Mouse (Mus musculus) midbrain, embryonic 10.5 days (tissue): ENCODE measurements at regions not wholly inside any gene's neighbourhood (a gene's known extent, or its start where the extent isn't known, plus 50 kb on each side); places are given as distances from the start of the nearest gene placed in this dataset.

Experiments used
- DNase-seq: peaks from one replicate; pipeline ENCODE4 v3.0.0-alpha.2; 2017; ENCODE audit warnings: low spot score
- H3K27ac ChIP-seq: fragments of 300-500 bp; sonication (generic); replicated peaks from 2 replicates; pipeline ENCODE4 v1.5.1; 2016; ENCODE audit warnings: mild to moderate bottlenecking
- H3K27me3 ChIP-seq: fragments of 300-500 bp; sonication (generic); 2 replicates; pipeline ENCODE4 v1.6.1; 2016; ENCODE audit warnings: low read depth, mild to moderate bottlenecking; ENCODE audit not compliant: poor library complexity, severe bottlenecking
- H3K36me3 ChIP-seq: fragments of 300-500 bp; sonication (generic); 2 replicates; pipeline ENCODE4 v1.6.1; 2016; ENCODE audit warnings: mild to moderate bottlenecking, moderate library complexity
- H3K4me1 ChIP-seq: fragments of 300-500 bp; sonication (generic); 2 replicates; pipeline ENCODE4 v1.6.1; 2016
- H3K4me3 ChIP-seq: fragments of 300-500 bp; sonication (generic); 2 replicates; pipeline ENCODE4 v1.5.1; 2016; ENCODE audit warnings: mild to moderate bottlenecking, moderate library complexity
- H3K9me3 ChIP-seq: fragments of 300-500 bp; sonication (generic); replicated peaks from 2 replicates; pipeline ENCODE4 v1.6.1; 2016; ENCODE audit warnings: mild to moderate bottlenecking
- WGBS: fragments of 180-500 bp; shearing (Covaris S2); methylation state at CpG from one replicate; pipeline ENCODE4 v1.1.7; 2016; 5-methylcytosine and 5-hydroxymethylcytosine counted together

GRCm38 (mm10) chr17:47150636-47151035 lies 140.3 kb upstream of the Ubr2 start:
- no peak for DNase-seq
- peaks cover 53% of the 10 kb centered on the region for H3K4me1 ChIP-seq
- H3K27ac ChIP-seq, result 0 out of 2 replicates have a peak overlapping the region, but pooled peaks have one; percentile 68
- H3K27me3 ChIP-seq, result no peaks in the 10 kb centered on the region
- peaks cover 38% of the 10 kb centered on the region for H3K36me3 ChIP-seq
- H3K4me3 ChIP-seq, result no peak overlapping the region
- 91% methylated on average over 6 of the region's 6 CpGs for WGBS
- H3K9me3 ChIP-seq, result no peaks in the 10 kb centered on the region

- Histone ChIP-seq H3K4me1 (peaks cover 53% of the 10 kb centered on the region), H3K36me3 (peaks cover 38% of the 10 kb centered on the region), H3K27ac (no peak overlapping the region), H3K27me3 (no peaks in the 10 kb centered on the region), H3K4me3 (no peak overlapping the region), H3K9me3 (no peaks in the 10 kb centered on the region)
- WGBS, result 92% methylated on average over 13 of the region's 13 CpGs
- DNase-seq, result no peak
These were observed 139.3 kb upstream of the Ubr2 start for GRCm38 (mm10) chr17:47149662-47150061.

- 94% methylated on average over 9 of the region's 9 CpGs for WGBS
- Histone ChIP-seq H3K27ac (no peak overlapping the region), H3K36me3 (peaks cover 33% of the 10 kb centered on the region), H3K9me3 (no peaks in the 10 kb centered on the region), H3K4me1 (peaks cover 53% of the 10 kb centered on the region), H3K4me3 (no peak overlapping the region), H3K27me3 (no peaks in the 10 kb centered on the region)
- no peak for DNase-seq
These were observed 138.8 kb upstream of the Ubr2 start for GRCm38 (mm10) chr17:47149158-47149557.

GRCm38 (mm10) chr17:47146640-47147039 lies 136.3 kb upstream of the Ubr2 start:
- Histone ChIP-seq H3K4me1 (peaks cover 63% of the 10 kb centered on the region), H3K9me3 (no peaks in the 10 kb centered on the region), H3K27me3 (no peaks in the 10 kb centered on the region), H3K4me3 (no peak overlapping the region), H3K36me3 (peaks cover 17% of the 10 kb centered on the region; the same call in 1 of the 2 replicates), H3K27ac (no peak overlapping the region)
- no peak for DNase-seq
- 93% methylated on average over 4 of the region's 4 CpGs for WGBS

- Histone ChIP-seq H3K27me3 (no peaks in the 10 kb centered on the region), H3K27ac (no peak overlapping the region), H3K4me3 (no peak overlapping the region), H3K9me3 (no peaks in the 10 kb centered on the region), H3K4me1 (peaks cover 52% of the 10 kb centered on the region), H3K36me3 (peaks cover 17% of the 10 kb centered on the region; the same call in 1 of the 2 replicates)
- WGBS, result 94% methylated on average over 16 of the region's 16 CpGs
- no peak for DNase-seq
These were observed 135.2 kb upstream of the Ubr2 start for GRCm38 (mm10) chr17:47145590-47145989.

- 93% methylated on average over 9 of the region's 9 CpGs for WGBS
- Histone ChIP-seq H3K4me3 (no peak overlapping the region), H3K27ac (no peak overlapping the region), H3K27me3 (no peaks in the 10 kb centered on the region), H3K4me1 (peaks cover 52% of the 10 kb centered on the region), H3K36me3 (peaks cover 17% of the 10 kb centered on the region; the same call in 1 of the 2 replicates), H3K9me3 (no peaks in the 10 kb centered on the region)
- DNase-seq, result no peak
These were observed 134.6 kb upstream of the Ubr2 start for GRCm38 (mm10) chr17:47144996-47145395.

GRCm38 (mm10) chr17:47144460-47144859 lies 134.1 kb upstream of the Ubr2 start:
- Histone ChIP-seq H3K36me3 (peaks cover 17% of the 10 kb centered on the region; the same call in 1 of the 2 replicates), H3K27me3 (no peaks in the 10 kb centered on the region), H3K4me3 (no peak overlapping the region), H3K27ac (no peak overlapping the region), H3K9me3 (no peaks in the 10 kb centered on the region), H3K4me1 (peaks cover 54% of the 10 kb centered on the region)
- 92% methylated on average over 7 of the region's 7 CpGs for WGBS
- no peak for DNase-seq

GRCm38 (mm10) chr17:47143898-47144297 lies 133.5 kb upstream of the Ubr2 start:
- H3K4me3 ChIP-seq, result no peak overlapping the region
- peaks cover 15% of the 10 kb centered on the region; the same call in 1 of the 2 replicates for H3K36me3 ChIP-seq
- WGBS, result 84% methylated on average over 7 of the region's 7 CpGs
- DNase-seq, result no peak
- no peak overlapping the region for H3K27ac ChIP-seq
- peaks cover under 1% of the 10 kb centered on the region; the same call in 1 of the 2 replicates for H3K27me3 ChIP-seq
- no peaks in the 10 kb centered on the region for H3K9me3 ChIP-seq
- H3K4me1 ChIP-seq, result peaks cover 56% of the 10 kb centered on the region

- Histone ChIP-seq H3K27ac (peak overlapping the region; percentile 46; the same call in 1 of the 2 replicates), H3K4me1 (peaks cover 55% of the 10 kb centered on the region), H3K9me3 (no peaks in the 10 kb centered on the region), H3K4me3 (peak overlapping the region; percentile 83), H3K27me3 (peaks cover 10% of the 10 kb centered on the region; the same call in 1 of the 2 replicates), H3K36me3 (peaks cover 12% of the 10 kb centered on the region; the same call in 1 of the 2 replicates)
- 36% methylated on average over 7 of the region's 7 CpGs for WGBS
- no peak for DNase-seq
These were observed 132.5 kb upstream of the Ubr2 start for GRCm38 (mm10) chr17:47142885-47143284.

GRCm38 (mm10) chr17:47142276-47142675 lies 131.9 kb upstream of the Ubr2 start:
- peak overlapping the region; percentile 83 for H3K4me3 ChIP-seq
- WGBS, result 7% methylated on average over 7 of the region's 7 CpGs
- peak overlapping the region; percentile 98 for H3K27ac ChIP-seq
- peaks cover 12% of the 10 kb centered on the region; the same call in 1 of the 2 replicates for H3K36me3 ChIP-seq
- H3K9me3 ChIP-seq, result no peaks in the 10 kb centered on the region
- H3K27me3 ChIP-seq, result peaks cover 12% of the 10 kb centered on the region; the same call in 1 of the 2 replicates
- DNase-seq, result no peak
- peaks cover 49% of the 10 kb centered on the region for H3K4me1 ChIP-seq

- no peaks in the 10 kb centered on the region for H3K9me3 ChIP-seq
- peak overlapping the region; percentile 83 for H3K4me3 ChIP-seq
- peaks cover 12% of the 10 kb centered on the region; the same call in 1 of the 2 replicates for H3K27me3 ChIP-seq
- H3K4me1 ChIP-seq, result peaks cover 44% of the 10 kb centered on the region
- H3K36me3 ChIP-seq, result peaks cover 12% of the 10 kb centered on the region; the same call in 1 of the 2 replicates
- H3K27ac ChIP-seq, result peak overlapping the region; percentile 98
- DNase-seq, result peak; percentile 31
- WGBS, result 1% methylated on average over 12 of the region's 12 CpGs
These were observed 131.5 kb upstream of the Ubr2 start for GRCm38 (mm10) chr17:47141843-47142215.

GRCm38 (mm10) chr17:47140969-47141842 lies 130.8 kb upstream of the Ubr2 start:
- Histone ChIP-seq H3K36me3 (peaks cover 12% of the 10 kb centered on the region; the same call in 1 of the 2 replicates), H3K9me3 (no peaks in the 10 kb centered on the region), H3K4me1 (peaks cover 42% of the 10 kb centered on the region), H3K27me3 (peaks cover 12% of the 10 kb centered on the region; the same call in 1 of the 2 replicates), H3K27ac (peak overlapping the region; percentile 98), H3K4me3 (peak overlapping the region; percentile 83)
- DNase-seq, result peak; percentile 83
- 1% methylated on average over 35 of the region's 35 CpGs for WGBS
